Comparison of ENCODE assay signal across 21 mouse cellular contexts in the genomic region with DNA sequence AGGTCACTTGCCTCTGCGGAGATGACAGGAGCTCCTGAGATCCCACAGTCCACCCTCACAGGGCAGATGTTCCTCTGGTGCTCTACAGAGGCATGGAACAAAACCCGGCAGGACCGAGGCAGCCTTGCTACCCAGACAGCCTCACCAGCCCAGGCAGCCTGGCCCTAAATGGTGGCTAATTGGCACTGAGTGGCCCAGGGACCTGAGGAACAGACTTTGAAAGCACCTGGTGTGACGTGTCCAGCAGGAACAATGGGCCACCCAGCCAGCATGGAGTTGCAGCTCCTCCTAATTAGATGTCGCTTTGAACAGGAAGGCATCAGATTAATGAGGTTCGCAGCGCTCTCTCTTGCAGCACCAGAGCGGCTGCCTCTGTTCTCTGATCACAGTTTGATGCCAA.
A peak's percentile ranks its signal among the peaks of the same experiment; 100 is the strongest.
DNase-seq lines count a peak whose midpoint lies in the region; ATAC-seq and TF ChIP-seq lines count a peak whose summit lies in the region.
"Had no signal": no experiment of that assay in that cellular context is flagged by ENCODE, and none has a peak within 500 bp of the region (broad histone marks: within the 10 kb centered on the region; RNA-seq: fewer than 3 reads in every experiment).

No protein-coding gene starts in this region.

- H3K27me3 ChIP-seq in embryonic facial prominence, embryonic 15.5 days: 0 out of 2 replicates have a peak, but pooled peaks cover 4% of the 10 kb centered on the region
- no peaks in the 10 kb centered on the region for H3K27me3 ChIP-seq in forebrain, postnatal 0 days (ENCODE audit: insufficient read depth, low read length)
- H3K27me3 ChIP-seq: lung, embryonic 15.5 days; stomach, embryonic 15.5 days had no signal

- H3K4me3 ChIP-seq in layer of hippocampus, adult 2 months: no peak overlapping the region
- no peak overlapping the region for H3K4me3 ChIP-seq in embryonic facial prominence, embryonic 15.5 days (replicated peaks)
- no peak overlapping the region for H3K4me3 ChIP-seq in forebrain, postnatal 0 days (ENCODE audit: low read depth, low read length)
- H3K4me3 ChIP-seq: heart, embryonic 12.5 days; lung, embryonic 15.5 days; stomach, embryonic 15.5 days had no signal

- 52% methylated on average over 8 of the region's 8 CpGs for WGBS in embryonic facial prominence, embryonic 15.5 days
- WGBS in forebrain, postnatal 0 days: 21% methylated on average over 8 of the region's 8 CpGs

- H3K4me1 ChIP-seq in embryonic facial prominence, embryonic 15.5 days: peaks cover 14% of the 10 kb centered on the region
- H3K4me1 ChIP-seq in forebrain, postnatal 0 days (ENCODE audit: insufficient read depth): peaks cover 3% of the 10 kb centered on the region; the same call in 1 of the 2 replicates
- H3K4me1 ChIP-seq: heart, embryonic 12.5 days; stomach, embryonic 15.5 days had no signal

- H3K4me2 ChIP-seq in embryonic facial prominence, embryonic 15.5 days (replicated peaks): no peak overlapping the region
- H3K4me2 ChIP-seq in forebrain, postnatal 0 days (ENCODE audit: low read depth): no peak overlapping the region
- H3K4me2 ChIP-seq: heart, embryonic 12.5 days; lung, embryonic 15.5 days; stomach, embryonic 15.5 days had no signal

- H3K9ac ChIP-seq in embryonic facial prominence, embryonic 15.5 days: no peak overlapping the region
- no peak overlapping the region for H3K9ac ChIP-seq in forebrain, postnatal 0 days
- H3K9ac ChIP-seq: heart, embryonic 12.5 days; liver, embryonic 14.5 days; lung, embryonic 15.5 days; stomach, embryonic 15.5 days had no signal

- H3K9me3 ChIP-seq in embryonic facial prominence, embryonic 15.5 days (replicated peaks): 0 out of 2 replicates have a peak, but pooled peaks cover 6% of the 10 kb centered on the region
- H3K9me3 ChIP-seq in forebrain, postnatal 0 days (ENCODE audit: low read length): no peaks in the 10 kb centered on the region
- H3K9me3 ChIP-seq: heart, embryonic 12.5 days; lung, embryonic 15.5 days; stomach, embryonic 15.5 days had no signal

- TF ChIP-seq CTCF in layer of hippocampus, adult 2 months (conservative IDR thresholded peaks at IDR 0.05): no peak
- TF ChIP-seq CTCF in forebrain, postnatal 0 days (IDR thresholded peaks at IDR 0.05; ENCODE audit: low read depth): no peak

- DNase-seq in layer of hippocampus, adult 2 months (ENCODE audit: low spot score in 2 of 2): no peak
- DNase-seq in layer of hippocampus, postnatal 10 days (ENCODE audit: low spot score in 2 of 2): no peak
- no peak for DNase-seq in forebrain, postnatal 0 days
- DNase-seq in retina, postnatal 1 day: peak; percentile 83
- DNase-seq in right cerebral cortex, adult 18-20 months: no peak
- no peak for DNase-seq in right cerebral cortex, postnatal 10 days (ENCODE audit: low spot score in 2 of 2)
- DNase-seq: cerebellum, adult 11-12 months; gastrocnemius, postnatal 10 days; heart, adult 11 months; heart, postnatal 14 days; kidney, adult 2 months; layer of hippocampus, adult 9-11 months; lung, postnatal 4 days; thymus, adult 2 months had no signal

- 0 out of 2 replicates have a peak, but pooled peaks have one; percentile 3 for ATAC-seq in embryonic facial prominence, embryonic 15.5 days (ENCODE audit: insufficient number of reproducible peaks, low FRiP score, low TSS enrichment, low read depth)
- peak; percentile 41 for ATAC-seq in forebrain, postnatal 0 days
- ATAC-seq: inflammation-experienced regulatory T-cells, adult 6 months; Patski had no signal

- no peaks in the 10 kb centered on the region for H3K36me3 ChIP-seq in embryonic facial prominence, embryonic 15.5 days
- no peaks in the 10 kb centered on the region for H3K36me3 ChIP-seq in forebrain, postnatal 0 days (ENCODE audit: insufficient read depth)
- H3K36me3 ChIP-seq: heart, embryonic 12.5 days; lung, embryonic 15.5 days; stomach, embryonic 15.5 days had no signal

- H3K27ac ChIP-seq in layer of hippocampus, adult 2 months: peak overlapping the region; percentile 49; the same call in 1 of the 2 replicates
- H3K27ac ChIP-seq in embryonic facial prominence, embryonic 15.5 days (replicated peaks): 0 out of 2 replicates have a peak overlapping the region, but pooled peaks have one; percentile 13
- no peak overlapping the region for H3K27ac ChIP-seq in forebrain, postnatal 0 days (ENCODE audit: low read depth, low read length)
- H3K27ac ChIP-seq: liver, embryonic 14.5 days; lung, embryonic 15.5 days; stomach, embryonic 15.5 days had no signal
